Mouse (Mus musculus) brain, adult 2 months (tissue): ENCODE results near the gene Fhdc1.

ENCODE experiments used
- DNase-seq: peaks from one replicate; pipeline ENCODE4 v3.0.0; 2011; ENCODE audit warnings: low read depth, low spot score

Fhdc1 gene

DNA sequence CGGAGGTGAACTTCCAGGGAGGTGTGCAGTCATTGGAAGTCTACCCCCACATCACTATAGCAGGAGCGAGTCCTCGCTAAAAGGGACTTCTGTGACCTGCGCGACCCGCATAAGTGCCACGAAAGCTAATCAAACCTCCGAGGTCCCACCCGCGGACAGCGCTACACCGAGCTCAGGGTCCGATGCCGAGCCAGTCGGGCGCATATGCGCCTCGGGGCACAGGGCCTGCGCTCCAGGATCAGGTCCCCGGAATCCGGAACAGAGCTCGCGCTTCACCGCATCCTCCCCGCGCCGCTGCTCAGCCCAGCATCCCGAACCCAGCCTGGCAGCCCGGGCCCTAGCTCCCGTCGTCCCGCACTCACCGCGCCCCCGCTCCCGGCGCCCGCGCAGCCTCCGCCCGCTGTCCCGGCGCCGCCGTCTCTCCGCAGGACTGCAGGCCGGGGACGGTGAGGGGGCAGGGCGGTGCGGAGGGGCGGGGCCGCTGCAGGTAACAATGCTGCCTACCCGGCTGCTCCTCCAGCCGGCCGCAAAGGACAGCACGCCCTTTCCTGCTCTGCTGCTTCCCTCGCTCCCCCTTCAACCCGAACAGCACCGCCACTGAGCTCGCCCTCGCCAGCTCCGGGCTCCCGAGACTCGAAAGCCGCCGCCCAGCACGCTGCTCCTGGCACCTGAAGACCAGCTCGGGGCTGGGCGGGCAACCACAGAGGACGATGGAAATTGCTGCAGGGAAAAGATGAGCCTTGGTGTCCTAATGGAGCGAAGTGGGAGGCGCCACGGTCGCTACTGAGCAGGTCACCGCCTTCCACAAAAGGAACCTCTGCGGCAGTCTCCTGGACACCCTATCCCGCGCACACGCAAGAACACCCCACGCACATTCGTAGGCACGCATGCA lies at the start of gene Fhdc1:
Gene Fhdc1 (minus strand): TSS at position 424 of the 892 bp plus-strand sequence.
- DNase-seq = peak; percentile 69

- peak; percentile 31 for DNase-seq
Observed at GRCm38 (mm10) chr3:84529021-84529420, 48.8 kb upstream of the Fhdc1 start.

DNA sequence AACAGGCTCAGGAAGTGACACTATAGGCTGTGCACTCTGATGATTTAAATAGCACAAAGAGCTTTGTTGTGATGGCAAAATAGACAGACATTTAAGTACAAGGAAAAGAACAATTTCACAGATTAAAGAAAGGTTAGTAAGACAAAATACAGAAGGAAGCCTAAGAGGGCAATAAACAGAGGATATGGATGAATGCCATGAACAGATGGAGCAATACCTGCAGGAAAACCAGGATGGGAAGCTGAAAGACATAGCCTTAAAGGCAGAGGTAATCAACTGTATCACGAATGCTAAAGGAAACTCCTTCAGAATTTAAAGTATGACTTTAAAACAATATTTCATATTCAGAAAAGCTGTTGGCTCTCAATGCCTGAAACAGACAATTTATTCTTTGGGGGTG lies 44.7 kb upstream of the Fhdc1 start:
- peak; percentile 27 for DNase-seq

- DNase-seq = no peak
Observed at GRCm38 (mm10) chr3:84516163-84516562, 35.9 kb upstream of the Fhdc1 start.

- DNase-seq = no peak
Observed at GRCm38 (mm10) chr3:84512774-84513515, 32.7 kb upstream of the Fhdc1 start.

DNA sequence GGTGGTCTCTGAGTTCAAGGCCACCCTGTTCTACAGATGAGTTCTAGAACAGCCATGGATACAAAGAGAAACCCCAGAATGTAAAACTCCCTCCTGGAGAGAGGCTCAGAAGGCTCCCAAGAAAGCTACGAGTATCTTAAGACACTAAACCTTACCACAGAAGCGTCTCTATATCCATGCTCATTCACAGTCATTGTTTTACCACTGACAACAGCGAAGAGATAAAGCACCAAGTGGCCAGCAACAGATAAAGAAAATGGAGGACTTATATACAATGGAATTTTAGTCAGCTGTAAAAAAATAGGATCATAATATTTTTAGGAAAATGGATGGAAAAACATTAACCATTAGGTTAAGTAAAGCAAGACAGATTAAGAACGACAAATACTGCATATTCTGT lies 25.0 kb upstream of the Fhdc1 start:
- no peak for DNase-seq

DNA sequence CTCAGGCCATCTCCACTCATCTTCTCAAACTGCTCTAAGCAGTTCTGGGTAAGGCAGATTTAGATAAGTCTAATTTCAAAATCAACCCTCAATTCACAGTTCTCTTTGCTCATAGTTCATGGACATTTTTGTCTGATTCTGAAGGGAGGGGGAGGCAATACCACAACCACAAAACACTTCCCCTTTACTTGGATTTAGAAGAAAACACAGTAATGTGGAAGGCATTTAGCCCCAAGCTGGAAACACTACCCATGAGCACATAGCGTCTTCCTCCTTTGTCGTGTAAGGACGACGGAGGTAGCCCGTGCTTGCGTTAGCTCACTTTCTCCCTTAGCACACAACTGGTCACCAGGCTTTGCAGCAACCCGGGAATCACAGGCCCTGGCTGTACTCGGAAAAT lies 24.1 kb upstream of the Fhdc1 start:
- DNase-seq = no peak

GRCm38 (mm10) chr3:84502101-84502500 lies 21.9 kb upstream of the Fhdc1 start:
- DNase-seq = no peak

GRCm38 (mm10) chr3:84500491-84500890 lies 20.3 kb upstream of the Fhdc1 start:
- DNase-seq = no peak

DNA sequence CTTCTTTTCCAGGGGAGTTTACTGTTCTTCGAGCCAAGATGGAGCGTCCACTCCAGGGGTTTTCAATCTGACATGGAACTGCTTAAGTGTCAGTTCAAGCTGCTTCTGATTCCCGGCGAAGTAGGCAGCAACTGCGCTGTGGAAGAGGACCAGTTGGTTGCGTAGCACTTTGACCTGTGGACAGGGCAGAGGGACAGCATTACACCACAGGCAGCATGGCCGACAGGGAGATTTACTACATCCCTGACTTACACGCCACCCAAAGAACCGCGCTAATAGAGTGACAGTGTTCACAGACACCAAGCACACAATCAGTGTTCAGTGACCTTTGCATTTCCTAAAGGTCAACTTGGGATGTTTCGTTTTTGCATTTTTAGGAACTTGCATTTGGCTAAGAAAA lies 17.5 kb upstream of the Fhdc1 start:
- no peak for DNase-seq

DNA sequence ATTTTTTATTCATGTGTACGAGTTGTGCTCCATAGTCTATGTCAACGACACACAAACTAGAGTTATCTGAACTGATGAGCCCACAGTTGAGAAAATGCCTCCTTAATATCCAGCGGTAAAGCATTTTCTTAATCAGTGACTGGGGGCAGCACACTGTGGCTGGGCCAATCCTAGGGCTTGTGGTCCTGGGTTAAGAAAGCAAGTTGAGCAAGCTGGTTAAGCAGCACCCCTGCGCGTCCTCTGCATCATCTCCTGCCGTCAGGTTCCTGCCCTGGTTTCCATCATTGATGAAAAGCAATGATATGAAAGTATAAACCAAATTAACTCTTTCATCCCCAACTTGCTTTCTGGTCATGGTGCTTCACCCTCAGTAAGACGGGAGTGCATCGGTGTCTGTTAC lies 12.4 kb upstream of the Fhdc1 start:
- DNase-seq = no peak

DNA sequence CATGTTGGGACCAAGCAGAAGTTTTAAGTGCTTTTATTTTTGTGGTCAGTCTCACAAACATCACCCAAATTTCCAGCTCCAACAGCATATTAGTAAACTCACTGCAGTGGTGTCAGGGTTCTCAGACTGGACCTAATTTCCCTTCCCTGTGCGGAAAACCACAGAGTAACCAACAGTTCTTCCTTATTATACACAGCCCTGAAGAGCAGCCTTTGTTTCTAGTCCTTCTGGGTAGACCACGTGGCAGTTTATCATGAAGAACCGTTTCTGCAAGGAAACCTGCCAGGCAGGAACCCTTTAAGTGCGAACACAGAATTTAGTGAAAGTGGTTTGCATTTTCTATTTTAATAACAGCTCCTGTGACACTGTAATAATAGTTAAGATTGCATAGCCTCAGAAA lies 11.9 kb upstream of the Fhdc1 start:
- DNase-seq = no peak

DNA sequence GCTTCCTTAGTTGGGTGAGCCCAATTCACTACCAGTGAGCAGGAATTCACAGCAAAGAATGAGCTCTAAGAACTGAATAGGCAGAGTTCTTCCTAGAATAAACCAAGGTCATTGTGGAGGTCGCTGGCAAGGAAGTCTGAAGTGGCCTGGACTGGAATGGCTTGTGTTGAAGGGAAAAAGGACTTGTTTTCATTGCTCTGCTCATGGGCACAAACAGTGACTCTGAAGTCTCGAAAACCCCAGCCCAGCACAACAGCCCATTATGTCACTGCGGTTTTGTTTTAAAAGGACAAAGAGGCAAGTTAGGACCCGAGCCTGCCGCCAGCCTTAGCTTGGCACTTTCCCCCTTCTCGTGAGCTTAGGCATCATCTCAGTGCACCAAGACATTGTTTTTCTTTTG lies 8.5 kb upstream of the Fhdc1 start:
- peak; percentile 91 for DNase-seq

GRCm38 (mm10) chr3:84484891-84485290 lies 4.7 kb upstream of the Fhdc1 start:
- no peak for DNase-seq

DNA sequence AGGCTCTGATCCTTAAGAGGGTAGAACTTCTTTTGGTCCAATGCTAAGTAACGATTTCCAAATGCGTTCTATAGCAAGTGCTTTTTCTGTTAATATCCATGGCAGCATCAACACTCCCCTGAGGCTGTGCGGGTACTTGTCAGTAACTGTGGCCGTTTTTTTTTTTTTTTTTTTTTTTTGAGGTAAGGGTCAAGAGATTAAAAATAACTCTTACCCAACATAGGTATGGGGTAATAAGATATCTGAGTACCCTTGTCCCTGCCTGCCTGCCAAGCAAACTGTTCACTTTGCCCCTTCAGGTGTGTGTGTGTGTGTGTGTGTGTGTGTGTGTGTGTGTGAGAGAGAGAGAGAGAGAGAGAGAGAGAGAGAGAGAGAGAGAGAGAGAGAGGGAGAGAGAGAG lies 4.1 kb upstream of the Fhdc1 start:
- DNase-seq = no peak

GRCm38 (mm10) chr3:84482121-84482520 lies 1.9 kb upstream of the Fhdc1 start:
- no peak for DNase-seq

DNA sequence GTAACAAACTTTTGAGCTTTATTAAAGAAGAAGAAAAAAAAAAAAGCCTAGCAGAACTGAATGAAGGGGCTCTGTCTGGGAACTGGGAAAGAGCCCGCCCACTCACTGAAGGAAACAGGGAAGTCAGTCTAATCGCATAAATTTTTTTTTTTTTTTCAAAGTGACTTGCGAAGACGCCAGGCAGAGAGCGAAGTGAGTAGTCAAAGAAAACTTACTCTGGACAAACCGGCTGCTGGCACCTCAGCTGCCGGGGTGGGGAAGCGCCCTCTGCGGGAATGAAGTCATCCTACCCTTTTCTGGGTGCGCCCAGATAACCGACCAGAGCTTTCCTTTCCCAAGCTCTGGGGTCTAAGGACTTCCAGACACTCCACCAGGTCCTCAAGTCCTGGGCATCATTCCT lies 875 bp upstream of the Fhdc1 start:
- DNase-seq = peak; percentile 66

DNA sequence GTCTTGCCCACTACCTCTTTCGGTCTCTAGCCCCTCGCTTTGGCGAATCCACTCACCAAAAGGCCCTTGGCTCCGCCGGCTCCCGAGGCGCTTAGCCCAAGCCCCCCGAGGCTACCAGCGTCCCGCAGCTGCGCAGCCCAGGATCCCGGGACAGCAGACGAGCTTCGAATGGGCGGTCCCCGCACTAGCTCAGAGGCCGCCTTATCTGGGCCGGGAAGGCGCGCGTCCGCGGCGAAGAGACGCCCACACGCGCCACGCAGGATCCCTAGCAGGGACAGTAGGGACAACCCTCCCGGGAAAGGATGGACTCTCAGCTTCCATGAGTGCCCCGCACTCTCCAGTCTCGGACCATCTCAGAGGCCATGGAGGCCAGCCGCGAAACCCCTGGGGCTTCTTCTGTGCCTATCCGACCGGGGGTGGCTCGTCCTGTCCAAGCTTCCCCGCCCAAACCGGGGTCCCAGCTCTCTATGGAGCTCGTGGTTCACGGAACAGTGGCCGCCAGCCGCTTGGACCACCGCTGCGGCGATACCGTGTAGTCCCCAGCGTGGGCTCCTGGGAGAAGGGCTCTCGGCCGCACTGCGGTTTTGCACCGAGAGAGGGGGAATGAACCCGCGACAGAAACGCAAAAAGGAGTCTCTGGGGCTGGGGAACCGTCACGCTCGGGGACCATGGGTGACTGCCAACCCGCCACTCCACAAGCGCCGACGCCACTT lies 780 bp downstream of the Fhdc1 start:
- peak; percentile 64 for DNase-seq

DNA sequence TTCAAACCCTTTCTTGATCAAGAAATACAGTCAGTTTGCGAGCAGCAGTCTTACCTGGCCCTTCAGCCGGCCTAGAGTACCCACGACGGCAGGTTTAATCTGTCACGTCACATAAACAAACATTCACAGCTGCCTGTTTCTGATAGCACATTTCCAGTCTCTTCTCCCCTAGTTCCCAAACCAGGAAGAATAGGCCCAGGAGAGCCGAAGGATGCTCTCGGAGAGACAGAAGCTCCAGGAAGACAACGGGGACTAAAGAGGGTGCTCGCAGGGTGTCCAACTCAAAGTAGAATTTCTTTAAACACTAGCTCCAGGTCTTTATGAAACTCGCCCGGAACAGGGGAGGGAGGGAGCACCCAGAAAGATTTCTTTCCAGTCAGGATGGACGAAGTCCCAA lies 1.3 kb downstream of the Fhdc1 start:
- no peak for DNase-seq

GRCm38 (mm10) chr3:84478195-84478594 lies 2.0 kb downstream of the Fhdc1 start:
- no peak for DNase-seq

GRCm38 (mm10) chr3:84477498-84477897 lies 2.7 kb downstream of the Fhdc1 start:
- DNase-seq = no peak
